Mouse (Mus musculus) kidney, adult 2 months (tissue): ENCODE data around the gene Ntn4.

Experiments used
- CTCF ChIP-seq: fragments of 200-500 bp; conservative IDR thresholded peaks from 2 replicates; pipeline ENCODE4 v1.5.1; 2011; ENCODE audit warnings: low read depth, mild to moderate bottlenecking, control low read depth, low read length, moderate library complexity, mixed read lengths; ENCODE audit not compliant: insufficient read depth, insufficient read length
- POLR2A ChIP-seq: fragments of 200-500 bp; IDR thresholded peaks from one replicate; pipeline ENCODE4 v1.6.1; 2011; ENCODE audit warnings: low read depth, low read length, control low read depth

- TF ChIP-seq POLR2A (no peak), CTCF (no peak)
Measured at GRCm38 (mm10) chr10:93683896-93684295, 43.4 kb downstream of the Ntn4 start.
